Mouse (Mus musculus) heart, embryonic 10.5 days (tissue): ENCODE data around the gene Nxph3. TPM values are rescaled to one million over a fixed set of nuclear protein-coding genes. Genes with fewer than 3 reads are reported as not detected.

ENCODE experiments used
- DNase-seq: peaks from one replicate; pipeline ENCODE4 v3.0.0-alpha.2; 2017; ENCODE audit warnings: low spot score
- H3K27ac ChIP-seq: fragments of 300-500 bp; sonication (generic); 2 replicates; pipeline ENCODE4 v1.5.1; 2016; ENCODE audit warnings: mild to moderate bottlenecking
- H3K27me3 ChIP-seq: fragments of 300-500 bp; sonication (generic); 2 replicates; pipeline ENCODE4 v1.6.1; 2016; ENCODE audit warnings: mild to moderate bottlenecking; ENCODE audit not compliant: poor library complexity, insufficient read depth, severe bottlenecking
- H3K36me3 ChIP-seq: fragments of 300-500 bp; sonication (generic); 2 replicates; pipeline ENCODE4 v1.6.1; 2016; ENCODE audit warnings: mild to moderate bottlenecking, moderate library complexity
- H3K4me1 ChIP-seq: fragments of 300-500 bp; sonication (generic); 2 replicates; pipeline ENCODE4 v1.6.1; 2016; ENCODE audit warnings: mild to moderate bottlenecking
- H3K4me3 ChIP-seq: fragments of 300-500 bp; sonication (generic); 2 replicates; pipeline ENCODE4 v1.5.1; 2016; ENCODE audit warnings: mild to moderate bottlenecking, moderate library complexity
- H3K9me3 ChIP-seq: fragments of 300-500 bp; sonication (generic); 2 replicates; pipeline ENCODE4 v1.6.1; 2016; ENCODE audit warnings: mild to moderate bottlenecking, moderate library complexity
- WGBS: fragments of 180-500 bp; shearing (Covaris S2); methylation state at CpG from one replicate; pipeline ENCODE4 v1.1.7; 2016; 5-methylcytosine and 5-hydroxymethylcytosine counted together
- polyA plus RNA-seq: library from polyadenylated mRNA; unstranded; fragments of >200 nt; fragmentation: Nextera tagmentation; extraction: Ambion mirVana; gene quantifications from 2 replicates; pipeline ENCODE4 v1.2.1, GENCODE M21; 2016

Gene Nxph3
- polyA plus RNA-seq, 1 experiment from 2014 or later: 0.77 TPM

DNA sequence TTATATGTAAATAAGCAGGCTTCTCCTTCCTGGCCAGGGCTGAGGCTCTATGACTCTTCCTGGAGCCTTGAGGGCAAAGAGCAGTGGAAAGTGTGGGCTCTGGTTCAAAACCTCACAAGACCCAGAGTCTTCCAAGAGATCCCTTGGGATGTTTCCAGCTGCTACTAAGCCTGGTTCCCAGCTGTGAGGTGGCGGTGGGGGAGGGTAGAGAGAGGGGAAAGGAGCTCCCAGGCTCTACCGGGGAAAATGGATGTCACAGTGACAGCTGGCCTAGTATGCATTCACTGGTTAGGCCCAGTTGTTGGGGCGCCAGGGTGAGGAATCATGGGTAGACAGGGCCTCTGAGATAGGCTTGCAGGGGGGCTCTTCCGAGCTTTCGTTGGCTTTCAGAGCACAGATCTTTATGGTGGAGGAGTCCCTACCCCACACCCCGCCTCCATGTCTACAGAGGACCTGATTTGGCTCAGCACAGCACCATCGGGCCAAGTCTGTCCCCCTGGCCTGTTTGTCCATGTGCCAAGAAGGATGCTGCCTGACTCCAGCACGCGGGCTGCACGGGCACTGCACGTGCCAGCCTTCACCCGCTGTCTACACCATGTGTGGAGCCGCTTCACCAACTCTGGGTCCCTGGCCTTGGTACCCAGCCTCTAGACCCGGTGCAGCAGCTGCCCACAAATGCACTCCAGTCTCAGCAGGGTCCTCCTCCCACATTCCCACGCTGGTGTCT lies 24.2 kb upstream of the Nxph3 start:
- Histone ChIP-seq H3K4me1 (peaks cover 35% of the 10 kb centered on the region), H3K4me3 (no peak overlapping the region), H3K27me3 (peaks cover 49% of the 10 kb centered on the region), H3K27ac (no peak overlapping the region), H3K36me3 (no peaks in the 10 kb centered on the region), H3K9me3 (no peaks in the 10 kb centered on the region)
- WGBS: 72% methylated on average over 15 of the region's 15 CpGs
- no peak for DNase-seq

DNA sequence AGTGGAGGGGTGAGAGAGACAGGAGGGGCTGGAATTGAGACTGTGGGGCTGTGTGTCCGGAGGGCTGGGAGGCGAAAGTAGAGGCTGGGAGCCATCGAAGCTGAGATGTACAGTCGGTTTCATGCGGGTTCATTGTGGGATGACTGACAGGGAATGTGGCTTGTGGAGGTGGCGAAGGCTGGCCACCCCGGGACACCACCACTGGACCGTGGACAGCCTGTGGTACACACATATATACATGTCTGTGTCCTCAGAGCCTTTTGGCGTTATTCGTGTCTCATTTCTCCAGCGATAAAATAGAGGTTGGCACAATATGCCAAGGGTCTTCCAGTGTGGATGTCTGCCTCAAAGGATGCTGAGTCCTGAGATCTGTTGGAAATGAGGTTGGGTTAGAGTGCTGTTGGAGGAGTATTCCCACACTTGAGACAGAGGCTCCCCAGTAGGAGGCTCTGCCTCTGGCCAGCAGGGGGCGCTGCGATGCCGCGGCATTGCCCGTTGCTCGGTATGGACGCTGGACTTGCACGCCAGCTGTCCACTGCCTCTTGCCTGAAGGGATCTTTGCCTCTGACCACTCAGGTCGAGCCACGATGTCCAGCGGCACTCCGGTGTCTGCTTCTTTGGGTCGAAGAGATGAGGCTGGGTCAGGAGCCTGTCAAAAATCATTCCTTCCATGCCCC lies 19.3 kb upstream of the Nxph3 start:
- H3K27me3 ChIP-seq: peaks cover 25% of the 10 kb centered on the region
- 0 out of 2 replicates have a peak overlapping the region, but pooled peaks have one; percentile 13 for H3K4me3 ChIP-seq
- H3K4me1 ChIP-seq: peaks cover 5% of the 10 kb centered on the region; the same call in 1 of the 2 replicates
- WGBS: 20% methylated on average over 24 of the region's 24 CpGs
- H3K36me3 ChIP-seq: no peaks in the 10 kb centered on the region
- DNase-seq: peak; percentile 93
- no peak overlapping the region for H3K27ac ChIP-seq
- no peaks in the 10 kb centered on the region for H3K9me3 ChIP-seq

DNA sequence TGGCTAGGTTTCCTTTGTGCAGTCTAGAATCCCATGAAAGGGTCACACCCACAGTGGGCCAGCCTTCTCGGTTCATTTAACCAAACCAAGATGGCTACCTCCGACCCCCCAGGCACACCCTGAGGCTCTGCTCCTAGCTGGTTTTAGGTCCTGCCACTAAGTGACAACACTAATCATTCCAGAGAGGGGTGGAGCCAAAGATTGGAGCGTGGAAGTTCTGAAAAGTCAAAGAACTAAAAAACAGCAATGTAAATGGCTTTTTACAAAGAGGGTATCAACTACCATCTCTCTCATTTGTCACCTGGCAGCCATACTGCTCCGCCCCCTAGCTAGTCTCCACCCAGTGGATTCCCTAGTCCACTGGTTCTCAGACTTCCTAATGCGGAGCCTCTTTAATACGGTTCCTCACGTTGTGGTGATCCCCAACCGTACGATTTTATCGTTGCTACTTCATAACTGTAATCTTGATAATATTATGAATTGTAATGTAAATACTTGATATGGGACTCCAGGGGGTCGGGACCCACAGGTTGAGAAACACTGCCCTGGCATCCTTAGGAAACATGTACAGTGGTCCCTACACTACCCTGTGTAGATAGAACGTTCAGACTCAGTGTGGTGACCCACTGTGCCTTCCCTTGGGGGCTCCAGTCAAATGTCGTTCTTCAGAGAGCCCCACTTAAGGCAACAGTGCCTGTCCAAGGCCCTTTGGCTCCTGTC lies 18.1 kb upstream of the Nxph3 start:
- Histone ChIP-seq H3K27me3 (peaks cover 21% of the 10 kb centered on the region; the same call in 1 of the 2 replicates), H3K9me3 (no peaks in the 10 kb centered on the region), H3K36me3 (no peaks in the 10 kb centered on the region), H3K27ac (no peak overlapping the region), H3K4me3 (no peak overlapping the region), H3K4me1 (peaks cover 5% of the 10 kb centered on the region; the same call in 1 of the 2 replicates)
- 65% methylated on average over 13 of the region's 13 CpGs for WGBS
- no peak for DNase-seq

DNA sequence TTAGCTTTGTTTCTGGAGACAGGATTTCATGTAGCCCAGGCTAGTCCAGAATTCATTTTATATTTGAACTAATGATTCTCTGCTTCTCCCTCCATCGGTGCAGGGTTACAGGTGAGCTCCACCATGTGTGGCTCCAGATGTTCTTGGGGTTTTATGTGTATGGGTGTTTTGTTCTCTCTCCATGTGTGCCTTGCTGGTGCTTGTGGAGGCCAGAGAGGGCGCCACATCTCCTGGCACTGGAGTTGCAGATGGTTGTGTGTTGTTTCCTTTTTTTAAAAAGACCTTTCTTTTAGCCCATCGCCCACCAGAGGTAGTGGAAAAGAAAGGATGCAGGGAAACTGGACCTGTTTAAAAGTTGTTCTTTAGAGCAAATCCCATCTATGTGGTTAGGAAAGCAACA lies 13.9 kb upstream of the Nxph3 start:
- H3K9me3 ChIP-seq: no peaks in the 10 kb centered on the region
- no peak overlapping the region for H3K27ac ChIP-seq
- 76% methylated on average over 3 of the region's 3 CpGs for WGBS
- H3K36me3 ChIP-seq: no peaks in the 10 kb centered on the region
- H3K4me1 ChIP-seq: no peaks in the 10 kb centered on the region
- peaks cover 12% of the 10 kb centered on the region; the same call in 1 of the 2 replicates for H3K27me3 ChIP-seq
- no peak overlapping the region for H3K4me3 ChIP-seq
- no peak for DNase-seq

DNA sequence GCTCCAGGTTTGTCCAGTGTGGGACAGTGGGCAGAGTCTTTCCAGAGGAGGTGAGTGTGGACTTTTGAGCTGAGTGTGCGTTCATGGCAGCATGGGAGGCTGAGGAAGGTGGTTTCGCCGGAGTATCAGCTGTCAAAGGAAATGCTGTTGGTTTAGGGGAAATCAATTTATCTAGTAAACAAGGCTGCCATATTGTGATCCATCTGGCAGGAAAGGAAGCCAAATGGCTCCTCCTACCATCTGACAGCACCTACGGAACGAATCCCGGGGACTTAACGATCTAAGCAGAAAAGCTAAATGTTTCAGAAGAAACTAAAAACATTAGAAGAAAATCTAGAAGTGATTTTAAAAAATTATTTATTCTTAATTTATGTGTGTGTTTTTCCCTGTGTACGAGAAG lies 12.9 kb upstream of the Nxph3 start:
- no peaks in the 10 kb centered on the region for H3K9me3 ChIP-seq
- no peaks in the 10 kb centered on the region for H3K4me1 ChIP-seq
- H3K4me3 ChIP-seq: no peak overlapping the region
- DNase-seq: no peak
- 85% methylated on average over 8 of the region's 8 CpGs for WGBS
- peaks cover 11% of the 10 kb centered on the region; the same call in 1 of the 2 replicates for H3K27me3 ChIP-seq
- no peaks in the 10 kb centered on the region for H3K36me3 ChIP-seq
- no peak overlapping the region for H3K27ac ChIP-seq

DNA sequence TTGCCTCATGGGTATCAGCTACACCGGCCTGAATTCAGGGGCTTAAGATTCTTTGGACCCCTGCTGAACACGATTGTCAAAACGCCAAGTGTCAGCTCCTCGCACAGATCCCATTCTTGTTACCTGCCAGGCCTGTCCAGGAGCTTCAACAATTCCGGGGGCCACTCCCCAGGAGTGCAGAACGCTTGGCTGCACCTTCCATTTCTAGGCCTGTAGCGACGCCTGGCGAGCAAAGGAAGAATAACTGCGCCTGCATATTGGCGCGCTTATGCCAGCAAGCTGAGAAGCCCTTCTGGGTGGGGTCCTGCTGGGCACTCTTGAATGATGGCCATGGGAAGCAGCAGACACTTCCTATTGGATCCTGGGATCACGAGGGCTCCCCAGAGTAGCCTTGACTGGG lies 7.2 kb upstream of the Nxph3 start:
- peak overlapping the region; percentile 46 for H3K4me3 ChIP-seq
- no peaks in the 10 kb centered on the region for H3K36me3 ChIP-seq
- peak overlapping the region; percentile 17; the same call in 1 of the 2 replicates for H3K27ac ChIP-seq
- H3K4me1 ChIP-seq: peaks cover 21% of the 10 kb centered on the region
- peak; percentile 92 for DNase-seq
- H3K9me3 ChIP-seq: no peaks in the 10 kb centered on the region
- WGBS: 1% methylated on average over 13 of the region's 13 CpGs
- H3K27me3 ChIP-seq: peaks cover 40% of the 10 kb centered on the region

DNA sequence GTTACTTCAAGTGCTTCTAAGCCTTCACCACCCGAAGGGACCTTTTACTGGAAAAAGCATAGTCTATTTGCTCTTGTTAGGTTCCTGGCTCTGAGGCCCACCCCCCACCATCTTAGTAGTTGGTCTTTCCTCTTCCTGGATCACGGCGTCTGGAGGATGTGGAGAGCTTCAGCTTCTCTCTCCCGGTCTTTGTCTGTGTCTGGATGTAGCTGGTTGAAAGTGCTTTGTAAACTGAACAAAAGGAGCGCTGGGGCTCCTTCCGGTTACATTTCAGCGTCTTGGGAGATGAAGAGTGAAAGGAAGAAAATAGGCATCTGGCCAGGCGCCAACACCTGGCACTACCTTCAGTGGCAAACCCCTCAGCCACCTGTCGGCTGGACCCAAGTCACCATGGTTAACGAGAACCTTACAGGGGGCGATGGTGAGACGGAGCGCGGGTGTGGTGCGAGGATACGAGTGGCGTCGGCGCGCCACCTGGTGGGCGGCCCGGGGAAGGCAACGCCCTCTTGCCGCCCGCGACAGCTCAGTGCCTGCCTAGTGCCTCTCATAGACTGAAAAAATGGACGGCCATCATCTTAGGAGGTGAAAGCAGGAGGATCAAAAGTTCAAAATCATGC lies 6.2 kb upstream of the Nxph3 start:
- Histone ChIP-seq H3K27ac (peak overlapping the region; percentile 38; the same call in 1 of the 2 replicates), H3K4me3 (peak overlapping the region; percentile 43), H3K27me3 (peaks cover 48% of the 10 kb centered on the region), H3K9me3 (no peaks in the 10 kb centered on the region), H3K4me1 (peaks cover 31% of the 10 kb centered on the region), H3K36me3 (no peaks in the 10 kb centered on the region)
- WGBS: 9% methylated on average over 27 of the region's 27 CpGs
- DNase-seq: peak; percentile 91

DNA sequence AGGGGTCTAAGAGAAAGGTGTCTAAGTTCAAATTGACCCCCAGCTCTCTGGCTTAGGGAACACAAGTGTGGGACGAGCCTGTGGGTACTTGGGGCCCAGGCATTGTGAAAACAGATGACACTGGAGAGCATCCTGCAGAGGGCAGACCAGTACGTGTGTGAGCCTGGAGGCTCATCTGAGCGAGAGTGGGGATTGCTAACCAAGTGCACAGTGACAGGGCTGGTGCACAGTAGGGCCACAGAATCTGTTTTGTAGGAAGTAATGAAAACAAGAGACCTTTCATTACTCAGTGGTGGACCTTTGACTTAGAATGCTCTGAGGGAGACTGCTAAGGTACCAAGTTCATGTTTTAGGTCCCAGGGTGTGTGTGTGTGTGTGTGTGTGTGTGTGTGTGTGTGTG lies 5.6 kb upstream of the Nxph3 start:
- Histone ChIP-seq H3K27ac (0 out of 2 replicates have a peak overlapping the region, but pooled peaks have one; percentile 38), H3K9me3 (no peaks in the 10 kb centered on the region), H3K36me3 (no peaks in the 10 kb centered on the region), H3K4me1 (peaks cover 37% of the 10 kb centered on the region), H3K4me3 (no peak overlapping the region), H3K27me3 (peaks cover 51% of the 10 kb centered on the region)
- WGBS: 56% methylated on average over 3 of the region's 3 CpGs
- DNase-seq: no peak

DNA sequence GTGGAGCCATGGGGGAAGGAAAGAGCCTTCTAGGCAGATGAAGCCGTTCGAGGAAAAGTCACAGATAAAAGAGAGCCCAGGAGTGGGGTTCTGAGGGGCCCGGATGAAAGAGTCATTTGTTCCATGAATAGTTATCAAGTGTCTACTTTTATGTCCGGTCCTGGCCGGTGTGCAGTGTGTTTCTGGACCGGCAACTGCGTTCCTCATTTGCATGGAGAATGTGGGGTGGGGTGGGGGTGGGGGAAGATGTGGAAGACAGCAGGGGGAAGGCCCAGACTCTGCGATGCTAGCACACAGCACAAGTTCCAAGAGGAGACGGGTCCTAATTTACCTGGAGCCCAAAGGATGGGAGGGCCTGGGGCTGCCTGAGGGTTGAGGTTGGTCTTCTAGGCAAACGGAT lies 4.9 kb upstream of the Nxph3 start:
- Histone ChIP-seq H3K27ac (no peak overlapping the region), H3K4me1 (peaks cover 42% of the 10 kb centered on the region), H3K27me3 (peaks cover 53% of the 10 kb centered on the region), H3K36me3 (no peaks in the 10 kb centered on the region), H3K4me3 (no peak overlapping the region), H3K9me3 (no peaks in the 10 kb centered on the region)
- WGBS: 56% methylated on average over 10 of the region's 10 CpGs
- no peak for DNase-seq

DNA sequence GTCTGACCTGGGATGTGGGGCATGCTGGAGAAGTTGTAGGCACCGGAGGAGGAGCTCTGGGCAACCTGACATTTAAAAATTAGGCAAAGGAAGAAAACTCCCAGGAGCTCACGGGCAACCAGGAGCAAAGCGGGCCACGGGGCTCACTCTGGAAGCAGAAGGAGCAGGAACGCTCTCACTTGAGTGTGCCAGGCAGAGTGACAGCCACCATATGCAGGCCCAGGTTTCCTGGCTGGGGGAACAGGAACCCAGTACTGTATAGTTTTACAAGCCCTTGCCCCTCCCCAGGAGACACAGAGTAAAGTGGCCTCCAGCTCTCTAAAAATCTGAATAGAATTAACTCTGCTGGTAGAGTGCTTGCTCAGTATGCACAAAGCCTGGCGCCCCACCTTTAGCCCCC lies 2.8 kb upstream of the Nxph3 start:
- Histone ChIP-seq H3K27me3 (peaks cover 74% of the 10 kb centered on the region), H3K36me3 (no peaks in the 10 kb centered on the region), H3K4me3 (no peak overlapping the region), H3K27ac (peak overlapping the region; percentile 47; the same call in 1 of the 2 replicates), H3K9me3 (no peaks in the 10 kb centered on the region), H3K4me1 (peaks cover 54% of the 10 kb centered on the region)
- 64% methylated on average over 6 of the region's 6 CpGs for WGBS
- no peak for DNase-seq

DNA sequence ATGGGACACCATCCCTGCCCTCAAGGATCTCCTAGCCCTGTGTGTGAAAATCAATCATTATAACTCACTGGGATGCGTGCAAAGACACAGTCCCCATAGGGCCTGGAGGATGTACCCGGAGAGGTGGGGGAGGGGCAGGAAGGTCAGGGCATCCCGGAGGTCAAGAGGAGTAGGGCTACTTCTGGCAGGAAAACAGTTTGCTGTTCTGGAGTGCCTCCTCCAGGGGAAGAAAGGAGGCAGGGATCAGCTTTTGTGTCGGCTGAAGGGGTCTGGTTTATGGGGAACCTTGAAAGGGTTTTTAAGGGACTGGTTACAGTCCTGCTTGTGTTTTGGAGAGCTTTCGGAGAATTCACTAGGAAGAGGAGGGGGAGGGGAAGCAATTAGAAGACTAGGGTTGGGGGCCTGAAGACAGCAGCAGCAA lies 2.1 kb upstream of the Nxph3 start:
- Histone ChIP-seq H3K36me3 (no peaks in the 10 kb centered on the region), H3K27ac (0 out of 2 replicates have a peak overlapping the region, but pooled peaks have one; percentile 47), H3K9me3 (no peaks in the 10 kb centered on the region), H3K4me1 (peaks cover 53% of the 10 kb centered on the region), H3K4me3 (0 out of 2 replicates have a peak overlapping the region, but pooled peaks have one; percentile 6), H3K27me3 (peaks cover 81% of the 10 kb centered on the region)
- 4% methylated on average over 5 of the region's 5 CpGs for WGBS
- DNase-seq: no peak
